Mouse (Mus musculus): ENCODE measurements around the gene Aox2.

DNA sequence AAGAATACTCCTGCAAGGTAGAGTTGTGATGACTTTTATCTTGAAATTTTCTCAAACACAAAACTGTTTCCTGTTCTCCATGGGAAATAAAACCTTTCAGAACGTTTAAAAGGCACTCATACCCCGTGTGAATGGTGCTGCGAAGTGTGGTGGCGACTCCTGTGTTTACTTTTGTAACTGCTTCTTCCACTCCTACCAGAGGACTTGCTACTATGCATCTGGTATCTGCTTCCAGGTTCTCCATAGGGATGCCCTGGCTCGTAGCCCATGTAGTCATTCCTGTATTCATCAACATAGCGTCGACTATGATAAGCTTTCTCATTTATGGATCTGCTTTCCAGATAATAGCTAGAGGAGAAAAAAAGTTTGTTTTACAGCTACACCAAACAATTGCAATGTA is 142.8 kb downstream of the Aox2 start:
- TF ChIP-seq POLR2A (IDR thresholded peaks at IDR 0.05; ENCODE audit: low read depth, low read length) (no peak), CTCF (IDR thresholded peaks at IDR 0.05; ENCODE audit: extremely low read depth, insufficient read depth, insufficient read length, insufficient replicate concordance) (no peak)
